Mouse (Mus musculus) central nervous system, embryonic 11.5 days (tissue): ENCODE results near the gene Fam69b. TPM values are rescaled to one million over a fixed set of nuclear protein-coding genes. Genes with fewer than 3 reads are reported as not detected.

Experiments
- polyA plus RNA-seq: library from polyadenylated mRNA; depleted of rRNA; stranded (reverse); fragments of >200 nt; gene quantifications from 2 replicates; pipeline ENCODE4 v1.2.3, GENCODE M21; 2012; rRNA removed

Gene Fam69b
- 28.6 and 42.2 TPM in 2 replicates for polyA plus RNA-seq

GRCm38 (mm10) chr2:26627921-26628739 lies at the start of gene Fam69b:
Fam69b (plus strand) TSS chr2:26628457.

GRCm38 (mm10) chr2:26579714-26580113 lies 48.5 kb upstream of the Fam69b start, which contains the start of gene Egfl7:
Egfl7 (plus strand) TSS chr2:26580014.

GRCm38 (mm10) chr2:26586294-26587043 lies 41.8 kb upstream of the Fam69b start, which contains the start of gene Gm20532:
Gm20532 (plus strand) TSS chr2:26586639.

GRCm38 (mm10) chr2:26603720-26604671 lies 24.3 kb upstream of the Fam69b start, which contains the start of gene Agpat2:
Agpat2 (minus strand) TSS chr2:26604417.

GRCm38 (mm10) chr2:26671182-26671581 lies 42.9 kb downstream of the Fam69b start, which contains the start of gene Lcn4:
Lcn4 (minus strand) TSS chr2:26671282.

Other genes with a start within 250 kb of the Fam69b start
- 38.3 and 45.5 TPM in 2 replicates for gene Snapc4, start 247.8 kb upstream of the Fam69b start, polyA plus RNA-seq
- gene Entr1, start 239.1 kb upstream of the Fam69b start, polyA plus RNA-seq: 171 and 203 TPM in 2 replicates
- gene Pmpca, start 239.1 kb upstream of the Fam69b start, polyA plus RNA-seq: 113 and 121 TPM in 2 replicates
- 37.1 and 43.5 TPM in 2 replicates for gene Inpp5e, start 219.3 kb upstream of the Fam69b start, polyA plus RNA-seq
- 36.5 and 43.9 TPM in 2 replicates for gene Sec16a, start 183.2 kb upstream of the Fam69b start, polyA plus RNA-seq
- gene Notch1, start 111.8 kb upstream of the Fam69b start, polyA plus RNA-seq: 38.0 and 39.8 TPM in 2 replicates
- gene Egfl7, start 48.4 kb upstream of the Fam69b start, polyA plus RNA-seq: 105 and 158 TPM in 2 replicates
- gene Gm20532, start 41.8 kb upstream of the Fam69b start, polyA plus RNA-seq: not detected in 2 replicates
- gene Agpat2, start 24.0 kb upstream of the Fam69b start, polyA plus RNA-seq: 5.7 and 11.7 TPM in 2 replicates
- gene Lcn4, start 42.8 kb downstream of the Fam69b start, polyA plus RNA-seq: not detected in 2 replicates
- gene Abo, start 236.5 kb downstream of the Fam69b start, polyA plus RNA-seq: not detected in 2 replicates